Mouse (Mus musculus): ENCODE measurements at regions not wholly inside any gene's neighbourhood (a gene's known extent, or its start where the extent isn't known, plus 50 kb on each side); places are given as distances from the start of the nearest gene placed in this dataset.

GRCm38 (mm10) chr5:49909483-49909882 lies 149.3 kb downstream of the Adgra3 start:
- 92% methylated on average over 1 of the region's 1 CpGs for WGBS
- no peaks in the 10 kb centered on the region for H3K27me3 ChIP-seq (ENCODE audit: control insufficient read depth, insufficient read depth, low read length)
- no peak overlapping the region for H3K9ac ChIP-seq (ENCODE audit: low read depth, low read length)
- H3K36me3 ChIP-seq (ENCODE audit: control insufficient read depth, insufficient read depth, low read length): no peaks in the 10 kb centered on the region
- H3K4me1 ChIP-seq (ENCODE audit: control insufficient read depth, insufficient read depth, low read length): no peaks in the 10 kb centered on the region
- no peaks in the 10 kb centered on the region for H3K9me3 ChIP-seq (ENCODE audit: control insufficient read depth, low read length)
- H3K27ac ChIP-seq (ENCODE audit: low read depth, low read length): no peak overlapping the region
- ATAC-seq (ENCODE audit: low FRiP score, low TSS enrichment): no peak
- no peak overlapping the region for H3K4me2 ChIP-seq (replicated peaks; ENCODE audit: low read depth, low read length)
- H3K4me3 ChIP-seq (ENCODE audit: low read length): no peak overlapping the region

- no peak overlapping the region for H3K4me2 ChIP-seq (replicated peaks; ENCODE audit: low read depth, low read length)
- no peaks in the 10 kb centered on the region for H3K27me3 ChIP-seq (ENCODE audit: control insufficient read depth, insufficient read depth, low read length)
- H3K4me1 ChIP-seq (ENCODE audit: control insufficient read depth, insufficient read depth, low read length): no peaks in the 10 kb centered on the region
- no peak for ATAC-seq (ENCODE audit: low FRiP score, low TSS enrichment)
- H3K9ac ChIP-seq (ENCODE audit: low read depth, low read length): no peak overlapping the region
- H3K36me3 ChIP-seq (ENCODE audit: control insufficient read depth, insufficient read depth, low read length): no peaks in the 10 kb centered on the region
- H3K27ac ChIP-seq (ENCODE audit: low read depth, low read length): no peak overlapping the region
- no peak overlapping the region for H3K4me3 ChIP-seq (ENCODE audit: low read length)
- no peaks in the 10 kb centered on the region for H3K9me3 ChIP-seq (ENCODE audit: control insufficient read depth, low read length)
- 82% methylated on average over 5 of the region's 5 CpGs for WGBS
Measured at GRCm38 (mm10) chr5:49896106-49896505, 162.7 kb downstream of the Adgra3 start.

GRCm38 (mm10) chr5:49880383-49880782 lies 178.4 kb downstream of the Adgra3 start:
- H3K27ac ChIP-seq (ENCODE audit: low read depth, low read length): no peak overlapping the region
- no peaks in the 10 kb centered on the region for H3K4me1 ChIP-seq (ENCODE audit: control insufficient read depth, insufficient read depth, low read length)
- 66% methylated on average over 2 of the region's 2 CpGs for WGBS
- H3K27me3 ChIP-seq (ENCODE audit: control insufficient read depth, insufficient read depth, low read length): no peaks in the 10 kb centered on the region
- H3K4me3 ChIP-seq (ENCODE audit: low read length): no peak overlapping the region
- H3K4me2 ChIP-seq (replicated peaks; ENCODE audit: low read depth, low read length): no peak overlapping the region
- H3K9me3 ChIP-seq (ENCODE audit: control insufficient read depth, low read length): no peaks in the 10 kb centered on the region
- no peak for ATAC-seq (ENCODE audit: low FRiP score, low TSS enrichment)
- H3K9ac ChIP-seq (ENCODE audit: low read depth, low read length): no peak overlapping the region
- H3K36me3 ChIP-seq (ENCODE audit: control insufficient read depth, insufficient read depth, low read length): no peaks in the 10 kb centered on the region

- no peak overlapping the region for H3K27ac ChIP-seq (ENCODE audit: low read depth, low read length)
- no peak overlapping the region for H3K4me2 ChIP-seq (replicated peaks; ENCODE audit: low read depth, low read length)
- no peak for ATAC-seq (ENCODE audit: low FRiP score, low TSS enrichment)
- no peak overlapping the region for H3K9ac ChIP-seq (ENCODE audit: low read depth, low read length)
- H3K4me3 ChIP-seq (ENCODE audit: low read length): no peak overlapping the region
- no peaks in the 10 kb centered on the region for H3K4me1 ChIP-seq (ENCODE audit: control insufficient read depth, insufficient read depth, low read length)
- H3K36me3 ChIP-seq (ENCODE audit: control insufficient read depth, insufficient read depth, low read length): no peaks in the 10 kb centered on the region
- 45% methylated on average over 1 of the region's 1 CpGs for WGBS
- no peaks in the 10 kb centered on the region for H3K27me3 ChIP-seq (ENCODE audit: control insufficient read depth, insufficient read depth, low read length)
- H3K9me3 ChIP-seq (ENCODE audit: control insufficient read depth, low read length): no peaks in the 10 kb centered on the region
Measured at GRCm38 (mm10) chr5:49876240-49876639, 182.6 kb downstream of the Adgra3 start.

GRCm38 (mm10) chr5:49857202-49857601 lies 201.6 kb downstream of the Adgra3 start:
- no peaks in the 10 kb centered on the region for H3K27me3 ChIP-seq (ENCODE audit: control insufficient read depth, insufficient read depth, low read length)
- no peak overlapping the region for H3K4me3 ChIP-seq (ENCODE audit: low read length)
- H3K4me2 ChIP-seq (replicated peaks; ENCODE audit: low read depth, low read length): no peak overlapping the region
- no peaks in the 10 kb centered on the region for H3K9me3 ChIP-seq (ENCODE audit: control insufficient read depth, low read length)
- no peak overlapping the region for H3K9ac ChIP-seq (ENCODE audit: low read depth, low read length)
- no peaks in the 10 kb centered on the region for H3K36me3 ChIP-seq (ENCODE audit: control insufficient read depth, insufficient read depth, low read length)
- H3K27ac ChIP-seq (ENCODE audit: low read depth, low read length): no peak overlapping the region
- no peaks in the 10 kb centered on the region for H3K4me1 ChIP-seq (ENCODE audit: control insufficient read depth, insufficient read depth, low read length)
- 33% methylated on average over 1 of the region's 1 CpGs for WGBS
- no peak for ATAC-seq (ENCODE audit: low FRiP score, low TSS enrichment)

- Histone ChIP-seq H3K27ac (ENCODE audit: low read depth, low read length) (no peak overlapping the region), H3K9ac (ENCODE audit: low read depth, low read length) (no peak overlapping the region), H3K4me1 (ENCODE audit: control insufficient read depth, insufficient read depth, low read length) (no peaks in the 10 kb centered on the region), H3K4me3 (ENCODE audit: low read length) (no peak overlapping the region), H3K4me2 (replicated peaks; ENCODE audit: low read depth, low read length) (no peak overlapping the region), H3K36me3 (ENCODE audit: control insufficient read depth, insufficient read depth, low read length) (no peaks in the 10 kb centered on the region), H3K9me3 (ENCODE audit: control insufficient read depth, low read length) (no peaks in the 10 kb centered on the region), H3K27me3 (ENCODE audit: control insufficient read depth, insufficient read depth, low read length) (no peaks in the 10 kb centered on the region)
- ATAC-seq (ENCODE audit: low FRiP score, low TSS enrichment): no peak
- 90% methylated on average over 2 of the region's 2 CpGs for WGBS
Measured at GRCm38 (mm10) chr5:49856036-49856435, 202.8 kb downstream of the Adgra3 start.

GRCm38 (mm10) chr5:49848680-49849079 lies 210.1 kb downstream of the Adgra3 start:
- no peak for ATAC-seq (ENCODE audit: low FRiP score, low TSS enrichment)
- Histone ChIP-seq H3K4me1 (ENCODE audit: control insufficient read depth, insufficient read depth, low read length) (no peaks in the 10 kb centered on the region), H3K9ac (ENCODE audit: low read depth, low read length) (no peak overlapping the region), H3K27me3 (ENCODE audit: control insufficient read depth, insufficient read depth, low read length) (no peaks in the 10 kb centered on the region), H3K4me2 (replicated peaks; ENCODE audit: low read depth, low read length) (no peak overlapping the region), H3K36me3 (ENCODE audit: control insufficient read depth, insufficient read depth, low read length) (no peaks in the 10 kb centered on the region), H3K4me3 (ENCODE audit: low read length) (no peak overlapping the region), H3K9me3 (ENCODE audit: control insufficient read depth, low read length) (no peaks in the 10 kb centered on the region), H3K27ac (ENCODE audit: low read depth, low read length) (no peak overlapping the region)
- 70% methylated on average over 5 of the region's 5 CpGs for WGBS

GRCm38 (mm10) chr5:49848174-49848573 lies 210.6 kb downstream of the Adgra3 start:
- H3K27ac ChIP-seq (ENCODE audit: low read depth, low read length): no peak overlapping the region
- no peak overlapping the region for H3K4me2 ChIP-seq (replicated peaks; ENCODE audit: low read depth, low read length)
- no peaks in the 10 kb centered on the region for H3K36me3 ChIP-seq (ENCODE audit: control insufficient read depth, insufficient read depth, low read length)
- H3K27me3 ChIP-seq (ENCODE audit: control insufficient read depth, insufficient read depth, low read length): no peaks in the 10 kb centered on the region
- ATAC-seq (ENCODE audit: low FRiP score, low TSS enrichment): no peak
- H3K4me3 ChIP-seq (ENCODE audit: low read length): no peak overlapping the region
- no peak overlapping the region for H3K9ac ChIP-seq (ENCODE audit: low read depth, low read length)
- no peaks in the 10 kb centered on the region for H3K4me1 ChIP-seq (ENCODE audit: control insufficient read depth, insufficient read depth, low read length)
- no peaks in the 10 kb centered on the region for H3K9me3 ChIP-seq (ENCODE audit: control insufficient read depth, low read length)

GRCm38 (mm10) chr5:49818832-49819231 lies 240.0 kb downstream of the Adgra3 start:
- Histone ChIP-seq H3K27me3 (ENCODE audit: control insufficient read depth, insufficient read depth, low read length) (no peaks in the 10 kb centered on the region), H3K4me2 (replicated peaks; ENCODE audit: low read depth, low read length) (no peak overlapping the region), H3K4me3 (ENCODE audit: low read length) (no peak overlapping the region), H3K9ac (ENCODE audit: low read depth, low read length) (no peak overlapping the region), H3K36me3 (ENCODE audit: control insufficient read depth, insufficient read depth, low read length) (no peaks in the 10 kb centered on the region), H3K9me3 (ENCODE audit: control insufficient read depth, low read length) (no peaks in the 10 kb centered on the region), H3K4me1 (ENCODE audit: control insufficient read depth, insufficient read depth, low read length) (no peaks in the 10 kb centered on the region), H3K27ac (ENCODE audit: low read depth, low read length) (no peak overlapping the region)
- ATAC-seq (ENCODE audit: low FRiP score, low TSS enrichment): no peak
- WGBS: 86% methylated on average over 5 of the region's 5 CpGs

GRCm38 (mm10) chr5:49816751-49817150 lies 242.1 kb downstream of the Adgra3 start:
- Histone ChIP-seq H3K4me3 (ENCODE audit: low read length) (no peak overlapping the region), H3K4me2 (replicated peaks; ENCODE audit: low read depth, low read length) (no peak overlapping the region), H3K27ac (ENCODE audit: low read depth, low read length) (no peak overlapping the region), H3K27me3 (ENCODE audit: control insufficient read depth, insufficient read depth, low read length) (no peaks in the 10 kb centered on the region), H3K9me3 (ENCODE audit: control insufficient read depth, low read length) (no peaks in the 10 kb centered on the region), H3K9ac (ENCODE audit: low read depth, low read length) (no peak overlapping the region), H3K4me1 (ENCODE audit: control insufficient read depth, insufficient read depth, low read length) (no peaks in the 10 kb centered on the region), H3K36me3 (ENCODE audit: control insufficient read depth, insufficient read depth, low read length) (no peaks in the 10 kb centered on the region)
- no peak for ATAC-seq (ENCODE audit: low FRiP score, low TSS enrichment)
- WGBS: 67% methylated on average over 3 of the region's 3 CpGs

Data from kidney, embryonic 14.5 days (tissue).